Mouse (Mus musculus) spleen, postnatal 0 days (tissue): ENCODE results near the gene Gm34302. TPM values are rescaled to one million over a fixed set of nuclear protein-coding genes. Genes with fewer than 3 reads are reported as not detected.

Source experiments
- polyA plus RNA-seq: library from polyadenylated mRNA; unstranded; fragments of >200 nt; fragmentation: Nextera tagmentation; extraction: Ambion mirVana; gene quantifications from 2 replicates; pipeline ENCODE4 v1.2.1, GENCODE M21; 2015

Gm34302 gene
- polyA plus RNA-seq = not detected in 2 replicates

DNA sequence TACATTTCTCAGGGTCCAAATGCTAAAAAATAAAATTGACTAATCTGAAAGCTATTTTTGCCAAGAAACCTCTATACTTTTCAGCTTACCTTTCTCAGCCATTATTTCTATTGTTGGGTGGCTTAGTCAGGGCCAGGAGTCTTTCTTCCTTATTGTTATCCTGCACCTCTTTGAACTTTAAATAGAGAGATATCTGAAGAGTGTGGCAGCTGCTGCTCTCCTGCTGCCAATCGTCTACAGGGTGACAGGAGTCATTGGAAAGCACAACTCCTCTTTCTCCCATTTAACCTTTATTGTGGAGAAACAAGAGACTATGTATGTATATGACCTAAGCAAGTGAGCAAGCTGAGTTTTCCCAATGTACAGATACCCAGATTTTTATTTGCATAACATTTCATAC lies at the start of gene Gm34302:
Gene Gm34302, minus strand, starts transcription at position 154 of the 400 bp plus-strand sequence.

Other genes starting within 250 kb of the Gm34302 start
- gene Mme, start 242.3 kb downstream of the Gm34302 start, polyA plus RNA-seq = 7.1 and 8.9 TPM in 2 replicates